Comparison of ENCODE assay signal across 7 mouse cellular contexts in genomic region chr4:153974431-153975291, GRCm38 (mm10). TPM values are rescaled to one million over a fixed set of nuclear protein-coding genes. Genes with fewer than 3 reads are reported as not detected.
DNase-seq lines count a peak whose midpoint lies in the region; ATAC-seq lines count a peak whose summit lies in the region.

Gene Dffb (minus strand): TSS chr4:153975126.
Gene Cep104 (plus strand): TSS chr4:153975194.

- no peaks in the 10 kb centered on the region for H3K9me3 ChIP-seq in intestine, embryonic 15.5 days
- no peaks in the 10 kb centered on the region for H3K9me3 ChIP-seq in midbrain, embryonic 10.5 days (replicated peaks)

- intact Hi-C loops in gastrocnemius, postnatal 36 days (cut with DNase I), result no loop called here
- intact Hi-C loops in left cerebral cortex, postnatal 25 days (cut with DNase I), result loop anchor here (1.0 to 2.0 kb wide), 2 partner anchors 17 to 36 kb away; partner anchors contain the start of genes A430005L14Rik and Lrrc47

- peak; percentile 98 for ATAC-seq in intestine, embryonic 15.5 days

- WGBS in intestine, embryonic 15.5 days, result under 1% methylated on average over 68 of the region's 68 CpGs
- 2% methylated on average over 68 of the region's 68 CpGs for WGBS in midbrain, embryonic 10.5 days

- no peaks in the 10 kb centered on the region for H3K27me3 ChIP-seq in intestine, embryonic 15.5 days (replicated peaks)
- no peaks in the 10 kb centered on the region for H3K27me3 ChIP-seq in midbrain, embryonic 10.5 days (ENCODE audit: low read depth, poor library complexity, severe bottlenecking)

- peak within 1 kb of the TSS; percentile 60 for H3K27ac ChIP-seq in intestine, embryonic 15.5 days
- peak within 1 kb of the TSS; percentile 92 for H3K27ac ChIP-seq in midbrain, embryonic 10.5 days (replicated peaks)

- peak within 1 kb of the TSS; percentile 89 for H3K4me3 ChIP-seq in intestine, embryonic 15.5 days (replicated peaks)
- H3K4me3 ChIP-seq in midbrain, embryonic 10.5 days, result peak within 1 kb of the TSS; percentile 85

- H3K4me2 ChIP-seq in intestine, embryonic 15.5 days (replicated peaks), result peak within 1 kb of the TSS; percentile 91

- H3K4me1 ChIP-seq in intestine, embryonic 15.5 days (replicated peaks), result peaks cover 15% of the 10 kb centered on the region; the same call in 1 of the 2 replicates
- H3K4me1 ChIP-seq in midbrain, embryonic 10.5 days, result peaks cover 29% of the 10 kb centered on the region

- H3K36me3 ChIP-seq in intestine, embryonic 15.5 days, result no peaks in the 10 kb centered on the region
- H3K36me3 ChIP-seq in midbrain, embryonic 10.5 days, result peaks cover 30% of the 10 kb centered on the region

- H3K9ac ChIP-seq in intestine, embryonic 15.5 days, result peak within 1 kb of the TSS; percentile 92

- DNase-seq in adrenal gland, adult 18-20 months (ENCODE audit: low spot score in 2 of 2), result peak; percentile 95 to 96
- peak; percentile 97 for DNase-seq in embryo, embryonic 11 days
- DNase-seq in gastrocnemius, postnatal 36 days, result peak; percentile 91 to 95
- DNase-seq in left cerebral cortex, postnatal 25 days (ENCODE audit: low spot score in 2 of 2), result peak; percentile 97
- peak; percentile 95 for DNase-seq in midbrain, embryonic 10.5 days (ENCODE audit: low spot score)
- DNase-seq in right cerebral cortex, postnatal 4 days, result peak; percentile 96

RNA-seq across cellular contexts. Expression of gene Dffb, which starts in this region (rescaled TPM):
- 1 to 10 TPM; 2.8 to 3.2 TPM for total RNA-seq in adrenal gland, adult 18-20 months (2021)
- total RNA-seq in gastrocnemius, postnatal 36 days (2021), result 1 to 10 TPM; 1.3 to 1.8 TPM
- 14.1 and 15.3 TPM in 2 replicates for polyA plus RNA-seq in intestine, embryonic 15.5 days (2015; fragmentation: Nextera tagmentation; extraction: Ambion mirVana)
- 10 to 100 TPM in 1 of 2 experiments, 1 to 10 TPM in 1; 9.3 to 12.8 TPM for total RNA-seq in left cerebral cortex, postnatal 25 days (2021)
- 13.1 and 14.3 TPM in 2 replicates for polyA plus RNA-seq in midbrain, embryonic 10.5 days (2016; fragmentation: Nextera tagmentation; extraction: Ambion mirVana)

RNA-seq across cellular contexts. Expression of gene Cep104, which starts in this region (rescaled TPM):
- 10 to 100 TPM; 22.7 to 25.0 TPM for total RNA-seq in adrenal gland, adult 18-20 months (2021)
- 10 to 100 TPM; 23.0 to 24.0 TPM for total RNA-seq in gastrocnemius, postnatal 36 days (2021)
- polyA plus RNA-seq in intestine, embryonic 15.5 days (2015; fragmentation: Nextera tagmentation; extraction: Ambion mirVana), result 10.8 and 11.0 TPM in 2 replicates
- 10 to 100 TPM; 32.3 to 32.6 TPM for total RNA-seq in left cerebral cortex, postnatal 25 days (2021)
- polyA plus RNA-seq in midbrain, embryonic 10.5 days (2016; fragmentation: Nextera tagmentation; extraction: Ambion mirVana), result 21.5 and 22.8 TPM in 2 replicates

Comparison
In these comparisons a context has a peak if more than half of its experiments do, and no peak if none do; other contexts are left out.
1. Peak in every context shown above with its lines: DNase-seq, ATAC-seq, H3K4me3 ChIP-seq and H3K27ac ChIP-seq.